Mouse (Mus musculus) lung, embryonic 14.5 days (tissue): Measurements from ENCODE around the gene Gm3182. TPM values are rescaled to one million over a fixed set of nuclear protein-coding genes. Genes with fewer than 3 reads are reported as not detected.
"Not testable (repeated sequence)": the region's sequence is repeated elsewhere in the genome, so short reads cannot be mapped to it uniquely, and the experiment has no call there.

Experiments
- ATAC-seq: fragments of 200-750 bp; cut with Nextera tagmentation; 2 replicates; pipeline ENCODE4 v1.8.0; 2017; ENCODE audit warnings: mild to moderate bottlenecking, moderate TSS enrichment, moderate library complexity; ENCODE audit not compliant: insufficient read depth
- DNase-seq: peaks from one replicate; pipeline ENCODE4 v3.0.0-alpha.2; 2015
- H3K27ac ChIP-seq: fragments of 300-500 bp; sonication (generic); 2 replicates; pipeline ENCODE4 v1.5.1; 2014; ENCODE audit warnings: low read depth, mild to moderate bottlenecking, moderate library complexity
- H3K27me3 ChIP-seq: fragments of 300-500 bp; sonication (generic); 2 replicates; pipeline ENCODE4 v1.6.1; 2014; ENCODE audit warnings: low read length, control low read depth; ENCODE audit not compliant: insufficient read depth
- H3K36me3 ChIP-seq: fragments of 300-500 bp; sonication (generic); 2 replicates; pipeline ENCODE4 v1.6.1; 2014; ENCODE audit warnings: control low read depth; ENCODE audit not compliant: insufficient read depth
- H3K4me1 ChIP-seq: fragments of 300-500 bp; sonication (generic); 2 replicates; pipeline ENCODE4 v1.6.1; 2014; ENCODE audit warnings: antibody characterized with exemption, control low read depth; ENCODE audit not compliant: insufficient read depth
- H3K4me2 ChIP-seq: fragments of 300-500 bp; sonication (generic); 2 replicates; pipeline ENCODE4 v1.6.1; 2014; ENCODE audit warnings: mild to moderate bottlenecking
- H3K4me3 ChIP-seq: fragments of 300-500 bp; sonication (generic); 2 replicates; pipeline ENCODE4 v1.5.1; 2014; ENCODE audit warnings: low read depth, low read length
- H3K9ac ChIP-seq: fragments of 300-500 bp; sonication (generic); 2 replicates; pipeline ENCODE4 v1.6.1; 2014
- H3K9me3 ChIP-seq: fragments of 300-500 bp; sonication (generic); 2 replicates; pipeline ENCODE4 v1.6.1; 2016; ENCODE audit warnings: low read depth, low read length, control low read depth
- WGBS: fragments of 180-500 bp; shearing (Covaris S2); extraction: QIAGEN DNeasy Blood & Tissue Kit; methylation state at CpG from one replicate; pipeline ENCODE4 v1.1.7; 2014; 5-methylcytosine and 5-hydroxymethylcytosine counted together
- polyA plus RNA-seq: library from polyadenylated mRNA; unstranded; fragments of >200 nt; fragmentation: Nextera tagmentation; extraction: Ambion mirVana; gene quantifications from 2 replicates; pipeline ENCODE4 v1.2.1, GENCODE M21; 2014

The Gm3182 gene
- not detected in 2 replicates for polyA plus RNA-seq

GRCm38 (mm10) chr14:4481445-4481844, at the start of gene Gm3182:
Gm3182 (plus strand) TSS chr14:4481745.
- not testable (repeated sequence) for H3K27ac ChIP-seq, H3K36me3 ChIP-seq, H3K4me3 ChIP-seq, ATAC-seq, H3K27me3 ChIP-seq, DNase-seq, H3K9me3 ChIP-seq, H3K4me2 ChIP-seq, H3K9ac ChIP-seq, H3K4me1 ChIP-seq
- no CpG with 5 or more reads among the region's 2 CpGs for WGBS

GRCm38 (mm10) chr14:4499425-4499824, 17.9 kb downstream of the Gm3182 start:
- not testable (repeated sequence) for H3K9ac ChIP-seq, H3K36me3 ChIP-seq, ATAC-seq, H3K4me1 ChIP-seq, H3K9me3 ChIP-seq, H3K27me3 ChIP-seq, H3K27ac ChIP-seq, DNase-seq
- Histone ChIP-seq H3K4me3 (0 out of 2 replicates have a peak overlapping the region, but pooled peaks have one; percentile 16), H3K4me2 (peak overlapping the region; percentile 45)
- WGBS, result 6% methylated on average over 14 of the region's 25 CpGs

Other genes with a start within 250 kb of the Gm3182 start
- not detected in 2 replicates for gene Gm3138, start 232.1 kb upstream of the Gm3182 start, polyA plus RNA-seq
- not detected in 2 replicates for gene Gm3149, start 164.5 kb upstream of the Gm3182 start, polyA plus RNA-seq
- 0.25 and 0.39 TPM in 2 replicates for gene 2610042L04Rik, start 147.0 kb upstream of the Gm3182 start, polyA plus RNA-seq
- gene Gm3159, start 84.2 kb upstream of the Gm3182 start, polyA plus RNA-seq, result not detected in 2 replicates
- gene Gm3164, start 66.3 kb upstream of the Gm3182 start, polyA plus RNA-seq, result 0.22 and 0.96 TPM in 2 replicates
- not detected in 2 replicates for gene Gm3173, start 50.8 kb upstream of the Gm3182 start, polyA plus RNA-seq
- gene Gm3047, start 73.7 kb downstream of the Gm3182 start, polyA plus RNA-seq, result not detected in 2 replicates
- not detected in 2 replicates for gene Gm8159, start 150.6 kb downstream of the Gm3182 start, polyA plus RNA-seq
- 0.13 TPM in 1 of 2 replicates, not detected in the other for gene Gm3239, start 182.4 kb downstream of the Gm3182 start, polyA plus RNA-seq
- gene Gm7876, start 227.5 kb downstream of the Gm3182 start, polyA plus RNA-seq, result not detected in 2 replicates
- 0.15 and 0.29 TPM in 2 replicates for gene Gm3252, start 245.0 kb downstream of the Gm3182 start, polyA plus RNA-seq